Mouse (Mus musculus) mesoderm, embryonic 11.5 days (tissue): ENCODE results near the gene Trim8.

Source experiments
- DNase-seq: peaks from one replicate; pipeline ENCODE4 v3.0.0-alpha.2; 2012; ENCODE audit warnings: low read depth, low spot score

The Trim8 gene

GRCm38 (mm10) chr19:46548110-46548509 lies 46.6 kb downstream of the Trim8 start:
- no peak for DNase-seq

DNA sequence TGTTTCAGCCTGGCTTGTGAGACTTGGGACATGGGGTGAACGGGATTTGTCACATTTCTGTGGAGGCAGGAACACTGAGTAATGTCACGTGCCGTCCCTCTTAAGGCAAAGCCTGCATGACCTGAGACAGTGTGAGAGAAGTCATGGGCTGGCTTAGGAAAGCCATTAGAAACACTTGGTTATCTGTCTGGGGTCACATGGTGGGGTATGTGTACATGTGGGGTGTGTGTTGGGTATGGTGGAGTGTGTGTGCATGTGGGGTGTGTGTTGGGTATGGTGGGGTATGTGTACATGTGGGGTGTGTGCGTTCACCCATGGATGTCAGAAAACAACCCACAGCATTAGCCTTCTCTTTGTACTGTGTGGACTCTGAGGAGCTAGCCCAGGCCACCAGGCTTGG lies 48.9 kb downstream of the Trim8 start:
- DNase-seq: no peak

GRCm38 (mm10) chr19:46552496-46552895 lies 51.0 kb downstream of the Trim8 start:
- no peak for DNase-seq

- no peak for DNase-seq
Measured at GRCm38 (mm10) chr19:46553541-46553955, 52.0 kb downstream of the Trim8 start.

DNA sequence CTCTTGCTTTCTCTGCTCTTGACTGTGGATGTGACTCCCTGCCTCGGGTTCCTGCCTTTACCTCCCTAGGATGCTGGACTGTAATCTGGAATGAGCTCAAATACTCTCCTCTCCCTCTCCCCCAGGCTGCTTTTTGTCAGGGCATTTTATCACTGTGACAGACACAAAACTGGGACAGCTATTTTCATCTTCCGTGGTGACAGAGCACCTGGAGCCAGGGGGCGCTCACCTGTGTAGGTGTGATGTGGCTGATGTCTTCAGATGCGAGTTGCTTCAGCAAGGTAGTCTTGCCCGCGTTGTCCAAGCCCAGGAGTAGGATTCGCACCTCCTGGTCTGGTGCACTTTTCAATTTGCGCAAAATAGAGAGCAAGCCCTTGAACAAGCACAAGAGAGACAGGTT lies 56.5 kb downstream of the Trim8 start:
- no peak for DNase-seq

- no peak for DNase-seq
Measured at GRCm38 (mm10) chr19:46558631-46559030, 57.1 kb downstream of the Trim8 start.

DNA sequence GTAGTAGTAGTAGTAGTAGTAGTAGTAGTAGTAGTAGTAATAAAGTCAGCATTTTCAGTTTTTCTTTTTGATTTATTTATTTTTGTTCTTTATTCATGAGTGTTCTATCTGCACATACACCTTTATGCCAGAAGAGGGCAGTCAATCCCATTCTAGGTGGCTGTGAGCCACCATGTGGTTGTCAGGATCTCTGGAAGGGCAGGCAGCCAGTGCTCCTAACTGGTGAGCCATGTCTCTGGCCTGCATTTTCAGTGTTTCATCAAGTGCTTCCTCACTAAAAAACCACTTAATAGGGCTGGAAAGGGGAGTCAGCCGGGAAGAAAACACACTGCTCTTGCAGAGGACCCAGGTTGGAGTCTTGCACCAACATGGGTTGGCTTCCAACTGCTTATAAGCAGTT lies 60.6 kb downstream of the Trim8 start:
- peak; percentile 67 for DNase-seq

DNA sequence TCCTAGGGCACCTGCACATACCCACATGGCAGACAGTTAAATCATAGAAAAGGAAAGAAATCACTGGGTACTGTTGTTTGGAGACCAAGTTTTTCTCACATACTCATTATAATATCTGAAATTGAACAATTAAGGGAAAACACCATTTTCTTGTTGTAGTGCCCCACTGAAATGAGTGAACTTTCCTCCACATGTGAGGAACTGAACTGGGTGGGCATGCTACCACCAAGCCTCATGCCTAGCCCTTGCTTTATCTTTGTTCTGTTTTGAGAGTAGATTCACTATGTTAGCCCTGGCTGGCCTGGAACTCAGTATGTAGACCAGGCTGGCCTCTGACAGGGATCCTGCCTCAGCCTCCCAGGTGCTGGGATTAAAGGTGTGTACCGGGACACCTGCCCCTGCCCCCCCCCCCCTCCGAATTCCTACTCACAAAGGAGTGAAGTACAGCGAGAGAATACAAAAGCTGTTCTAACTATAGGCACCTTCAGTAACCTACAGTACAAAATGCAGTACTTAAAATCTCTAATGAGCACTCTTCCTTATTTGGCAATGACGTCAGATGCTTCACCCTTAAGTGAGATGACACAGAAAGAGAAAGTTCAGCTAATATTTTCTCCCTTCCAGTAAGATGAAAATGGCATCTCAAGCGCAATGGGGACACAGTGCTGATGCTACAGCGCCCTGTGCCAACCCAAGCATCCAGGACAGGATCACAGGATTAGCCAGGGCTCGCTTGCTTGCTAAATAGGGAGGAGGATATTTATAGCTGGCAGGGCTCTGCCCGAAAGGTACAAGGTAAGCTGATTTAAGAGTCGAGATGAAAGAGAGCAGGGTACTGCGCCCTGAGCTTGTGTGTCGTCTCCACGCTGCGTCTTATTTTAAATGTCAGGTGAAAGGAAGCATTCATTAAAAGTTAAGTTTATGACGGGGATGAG lies 61.3 kb downstream of the Trim8 start:
- no peak for DNase-seq

GRCm38 (mm10) chr19:46563603-46564002 lies 62.1 kb downstream of the Trim8 start:
- DNase-seq: no peak

GRCm38 (mm10) chr19:46564043-46564462 lies 62.6 kb downstream of the Trim8 start:
- DNase-seq: no peak
